Mouse (Mus musculus) heart, embryonic 10.5 days (tissue): ENCODE data around the gene Tsc22d4. TPM values are rescaled to one million over a fixed set of nuclear protein-coding genes. Genes with fewer than 3 reads are reported as not detected.

Experiments used
- DNase-seq: peaks from one replicate; pipeline ENCODE4 v3.0.0-alpha.2; 2017; ENCODE audit warnings: low spot score
- H3K27ac ChIP-seq: fragments of 300-500 bp; sonication (generic); 2 replicates; pipeline ENCODE4 v1.5.1; 2016; ENCODE audit warnings: mild to moderate bottlenecking
- H3K27me3 ChIP-seq: fragments of 300-500 bp; sonication (generic); 2 replicates; pipeline ENCODE4 v1.6.1; 2016; ENCODE audit warnings: mild to moderate bottlenecking; ENCODE audit not compliant: poor library complexity, insufficient read depth, severe bottlenecking
- H3K36me3 ChIP-seq: fragments of 300-500 bp; sonication (generic); 2 replicates; pipeline ENCODE4 v1.6.1; 2016; ENCODE audit warnings: mild to moderate bottlenecking, moderate library complexity
- H3K4me1 ChIP-seq: fragments of 300-500 bp; sonication (generic); 2 replicates; pipeline ENCODE4 v1.6.1; 2016; ENCODE audit warnings: mild to moderate bottlenecking
- H3K4me3 ChIP-seq: fragments of 300-500 bp; sonication (generic); 2 replicates; pipeline ENCODE4 v1.5.1; 2016; ENCODE audit warnings: mild to moderate bottlenecking, moderate library complexity
- H3K9me3 ChIP-seq: fragments of 300-500 bp; sonication (generic); 2 replicates; pipeline ENCODE4 v1.6.1; 2016; ENCODE audit warnings: mild to moderate bottlenecking, moderate library complexity
- WGBS: fragments of 180-500 bp; shearing (Covaris S2); methylation state at CpG from one replicate; pipeline ENCODE4 v1.1.7; 2016; 5-methylcytosine and 5-hydroxymethylcytosine counted together
- polyA plus RNA-seq: library from polyadenylated mRNA; unstranded; fragments of >200 nt; fragmentation: Nextera tagmentation; extraction: Ambion mirVana; gene quantifications from 2 replicates; pipeline ENCODE4 v1.2.1, GENCODE M21; 2016

The Tsc22d4 gene
- polyA plus RNA-seq, 1 experiment from 2014 or later, result 147 TPM

- Histone ChIP-seq H3K36me3 (peaks cover 43% of the 10 kb centered on the region), H3K4me3 (peak overlapping the region; percentile 83), H3K27ac (peak overlapping the region; percentile 93), H3K4me1 (peaks cover 42% of the 10 kb centered on the region), H3K27me3 (no peaks in the 10 kb centered on the region), H3K9me3 (no peaks in the 10 kb centered on the region)
- under 1% methylated on average over 82 of the region's 83 CpGs for WGBS
- no peak for DNase-seq
These were observed 33.8 kb downstream of the Tsc22d4 start for GRCm38 (mm10) chr5:137779053-137779933.

GRCm38 (mm10) chr5:137781661-137782060 is 36.1 kb downstream of the Tsc22d4 start:
- H3K27ac ChIP-seq, result no peak overlapping the region
- H3K4me3 ChIP-seq, result no peak overlapping the region
- no peaks in the 10 kb centered on the region for H3K27me3 ChIP-seq
- H3K9me3 ChIP-seq, result no peaks in the 10 kb centered on the region
- no peak for DNase-seq
- H3K4me1 ChIP-seq, result peaks cover 47% of the 10 kb centered on the region
- H3K36me3 ChIP-seq, result peaks cover 52% of the 10 kb centered on the region
- WGBS, result 90% methylated on average over 7 of the region's 7 CpGs

- Histone ChIP-seq H3K4me3 (peak overlapping the region; percentile 89), H3K27ac (0 out of 2 replicates have a peak overlapping the region, but pooled peaks have one; percentile 24), H3K4me1 (peaks cover 45% of the 10 kb centered on the region), H3K9me3 (no peaks in the 10 kb centered on the region), H3K27me3 (no peaks in the 10 kb centered on the region), H3K36me3 (peaks cover 52% of the 10 kb centered on the region)
- 83% methylated on average over 13 of the region's 13 CpGs for WGBS
- no peak for DNase-seq
These were observed 37.4 kb downstream of the Tsc22d4 start for GRCm38 (mm10) chr5:137782776-137783522.

- peaks cover 52% of the 10 kb centered on the region for H3K36me3 ChIP-seq
- WGBS, result 74% methylated on average over 9 of the region's 9 CpGs
- H3K27ac ChIP-seq, result peak overlapping the region; percentile 98; the same call in 1 of the 2 replicates
- H3K4me3 ChIP-seq, result peak overlapping the region; percentile 89
- H3K4me1 ChIP-seq, result peaks cover 41% of the 10 kb centered on the region
- no peak for DNase-seq
- no peaks in the 10 kb centered on the region for H3K9me3 ChIP-seq
- H3K27me3 ChIP-seq, result peaks cover 4% of the 10 kb centered on the region; the same call in 1 of the 2 replicates
These were observed 38.5 kb downstream of the Tsc22d4 start for GRCm38 (mm10) chr5:137783901-137784540.

DNA sequence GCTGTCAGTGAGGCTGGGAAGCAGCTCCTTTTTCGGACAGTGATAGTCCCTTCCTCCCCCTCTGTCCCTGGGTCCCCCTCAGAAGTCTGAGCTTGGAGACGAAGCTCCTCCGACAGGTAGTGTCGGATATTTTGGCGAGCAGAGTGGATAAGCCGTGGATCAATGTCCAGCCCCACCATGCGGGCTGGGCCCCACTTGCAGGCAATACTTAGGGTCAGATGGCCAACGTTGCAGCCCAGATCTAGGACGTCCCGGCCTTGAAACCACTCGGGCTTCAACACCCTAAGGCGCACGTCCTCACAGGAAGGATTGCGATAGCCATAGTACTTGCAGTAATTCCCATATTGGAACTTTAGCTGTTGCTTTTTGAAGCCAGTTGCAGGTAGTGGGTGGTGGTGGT is 39.0 kb downstream of the Tsc22d4 start:
- H3K9me3 ChIP-seq, result no peaks in the 10 kb centered on the region
- H3K36me3 ChIP-seq, result peaks cover 52% of the 10 kb centered on the region
- DNase-seq, result no peak
- peaks cover 4% of the 10 kb centered on the region; the same call in 1 of the 2 replicates for H3K27me3 ChIP-seq
- peak overlapping the region; percentile 98 for H3K27ac ChIP-seq
- peak overlapping the region; percentile 89 for H3K4me3 ChIP-seq
- 86% methylated on average over 14 of the region's 14 CpGs for WGBS
- H3K4me1 ChIP-seq, result peaks cover 39% of the 10 kb centered on the region

- DNase-seq, result peak; percentile 85
- peaks cover 32% of the 10 kb centered on the region for H3K4me1 ChIP-seq
- H3K36me3 ChIP-seq, result peaks cover 48% of the 10 kb centered on the region
- peaks cover 4% of the 10 kb centered on the region; the same call in 1 of the 2 replicates for H3K27me3 ChIP-seq
- H3K4me3 ChIP-seq, result peak overlapping the region; percentile 89
- WGBS, result 3% methylated on average over 56 of the region's 62 CpGs
- no peaks in the 10 kb centered on the region for H3K9me3 ChIP-seq
- peak overlapping the region; percentile 98 for H3K27ac ChIP-seq
These were observed 39.9 kb downstream of the Tsc22d4 start for GRCm38 (mm10) chr5:137785164-137786031.

DNA sequence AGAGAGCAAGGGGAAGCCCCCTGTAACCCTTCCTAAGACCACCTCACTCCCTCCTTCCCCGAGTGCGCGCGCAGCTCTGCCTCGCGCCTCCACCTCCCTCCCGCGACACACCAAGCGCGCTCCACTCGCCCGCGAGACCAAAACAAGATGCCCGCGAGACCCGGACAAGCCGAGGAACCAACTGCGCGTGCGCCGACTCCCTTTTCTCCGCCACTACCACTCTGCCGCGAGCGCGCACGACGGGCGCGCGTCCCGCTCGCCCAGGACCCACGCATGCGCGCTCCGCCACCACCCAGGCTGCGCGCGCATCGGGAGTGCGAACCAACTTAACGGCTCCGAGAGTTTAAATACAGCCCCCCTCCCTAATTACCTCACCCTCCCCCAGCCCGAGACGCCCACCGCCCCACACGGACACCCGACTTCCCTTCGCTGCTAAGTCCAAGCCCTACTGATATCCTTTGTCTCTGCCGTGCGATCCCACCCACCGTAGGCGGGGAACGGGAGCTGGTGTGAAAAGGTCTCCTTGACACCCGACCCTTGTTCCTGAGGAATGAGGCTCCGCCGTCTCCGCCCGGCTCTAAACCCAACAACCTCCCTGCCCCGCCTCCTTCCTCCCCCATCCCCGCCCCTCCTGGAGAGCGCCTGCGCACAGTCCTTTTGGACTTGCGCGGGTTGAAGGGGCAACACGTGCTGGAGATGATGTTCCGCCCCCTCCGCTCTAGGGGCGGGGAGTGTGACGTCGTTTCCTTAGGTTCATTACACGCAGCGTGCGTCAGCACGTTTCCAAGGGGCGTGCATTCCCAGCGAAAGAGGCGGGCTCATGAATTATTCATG is 40.8 kb downstream of the Tsc22d4 start:
- no peaks in the 10 kb centered on the region for H3K9me3 ChIP-seq
- peak; percentile 100 for DNase-seq
- under 1% methylated on average over 79 of the region's 79 CpGs for WGBS

DNA sequence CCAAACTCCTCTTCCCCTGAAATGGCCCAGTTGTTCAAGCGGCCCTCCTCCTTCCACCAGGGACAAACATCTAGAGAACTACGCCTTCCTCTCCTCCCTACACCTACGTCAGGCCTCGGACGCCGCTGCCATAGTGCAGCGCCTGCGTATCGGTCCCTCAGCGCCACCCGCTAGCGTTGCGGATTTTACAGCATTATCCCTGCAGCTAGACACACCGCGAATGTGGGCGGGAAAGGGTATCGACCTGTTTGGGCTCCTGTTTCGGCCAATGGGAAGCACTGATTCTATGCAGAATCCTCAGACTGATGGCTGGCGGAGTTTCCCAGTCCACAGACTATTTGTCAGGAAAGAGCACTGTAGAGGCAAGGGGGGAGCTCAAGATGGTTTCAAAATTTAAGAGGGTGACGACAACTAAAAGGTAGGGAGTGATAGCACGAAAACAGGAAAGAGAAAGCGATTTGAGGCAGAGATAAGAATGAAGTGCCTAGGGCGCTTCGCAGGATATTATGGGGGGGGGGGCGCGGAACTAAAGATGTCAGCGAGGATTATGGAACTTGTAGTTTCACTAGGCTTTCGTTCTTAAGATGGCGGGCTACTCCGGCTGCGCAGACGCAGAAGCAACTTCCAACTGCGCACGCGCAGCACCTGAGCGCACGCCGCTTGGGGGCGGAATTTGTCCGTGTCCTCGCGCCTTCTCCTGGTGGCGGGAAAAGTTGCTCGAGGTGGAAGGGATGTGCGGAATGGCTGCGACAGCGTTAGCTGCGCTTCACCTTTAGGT is 41.8 kb downstream of the Tsc22d4 start, which contains the start of the genes Mepce and Zcwpw1:
Gene Mepce, minus strand, starts transcription at position 505 of the 778 bp plus-strand sequence.
Gene Zcwpw1, plus strand, starts transcription at position 648 of the 778 bp plus-strand sequence.
- Histone ChIP-seq H3K4me3 (peak within 1 kb of the TSS; percentile 89), H3K36me3 (peaks cover 28% of the 10 kb centered on the region), H3K4me1 (peaks cover 27% of the 10 kb centered on the region), H3K27ac (peak within 1 kb of the TSS; percentile 98), H3K27me3 (peaks cover 4% of the 10 kb centered on the region; the same call in 1 of the 2 replicates), H3K9me3 (no peaks in the 10 kb centered on the region)
- WGBS, result under 1% methylated on average over 48 of the region's 48 CpGs
- peak; percentile 97 for DNase-seq

More for the DNA sequence above, 40.8 kb downstream of the Tsc22d4 start:
- Histone ChIP-seq H3K36me3 (peaks cover 39% of the 10 kb centered on the region), H3K27ac (peak overlapping the region; percentile 98), H3K4me1 (peaks cover 32% of the 10 kb centered on the region), H3K27me3 (peaks cover 4% of the 10 kb centered on the region; the same call in 1 of the 2 replicates), H3K4me3 (peak overlapping the region; percentile 89)

DNA sequence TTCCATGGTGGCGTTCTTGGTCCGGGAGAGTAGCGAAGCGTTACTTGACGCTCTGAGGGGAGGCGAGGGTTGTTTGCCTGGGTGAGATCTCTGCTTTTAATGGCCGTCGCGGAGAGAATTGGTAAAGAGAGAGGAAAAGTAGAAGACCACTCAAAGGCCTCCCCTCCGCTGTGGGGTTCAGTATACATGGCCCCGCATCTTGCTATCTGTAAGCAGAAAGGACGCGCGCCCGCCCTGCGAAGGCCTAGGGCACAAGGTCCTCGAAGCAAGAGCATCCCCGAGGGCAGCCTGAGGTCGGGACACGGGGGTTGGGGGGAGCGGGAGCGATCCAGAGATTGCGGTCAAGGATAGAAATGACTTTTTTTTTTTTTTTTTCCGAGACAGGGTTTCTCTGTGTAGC is 42.6 kb downstream of the Tsc22d4 start:
- peaks cover 4% of the 10 kb centered on the region; the same call in 1 of the 2 replicates for H3K27me3 ChIP-seq
- peaks cover 20% of the 10 kb centered on the region for H3K36me3 ChIP-seq
- H3K4me1 ChIP-seq, result peaks cover 23% of the 10 kb centered on the region
- peak overlapping the region; percentile 89 for H3K4me3 ChIP-seq
- peak overlapping the region; percentile 98; the same call in 1 of the 2 replicates for H3K27ac ChIP-seq
- H3K9me3 ChIP-seq, result no peaks in the 10 kb centered on the region
- no peak for DNase-seq
- WGBS, result 66% methylated on average over 24 of the region's 24 CpGs

DNA sequence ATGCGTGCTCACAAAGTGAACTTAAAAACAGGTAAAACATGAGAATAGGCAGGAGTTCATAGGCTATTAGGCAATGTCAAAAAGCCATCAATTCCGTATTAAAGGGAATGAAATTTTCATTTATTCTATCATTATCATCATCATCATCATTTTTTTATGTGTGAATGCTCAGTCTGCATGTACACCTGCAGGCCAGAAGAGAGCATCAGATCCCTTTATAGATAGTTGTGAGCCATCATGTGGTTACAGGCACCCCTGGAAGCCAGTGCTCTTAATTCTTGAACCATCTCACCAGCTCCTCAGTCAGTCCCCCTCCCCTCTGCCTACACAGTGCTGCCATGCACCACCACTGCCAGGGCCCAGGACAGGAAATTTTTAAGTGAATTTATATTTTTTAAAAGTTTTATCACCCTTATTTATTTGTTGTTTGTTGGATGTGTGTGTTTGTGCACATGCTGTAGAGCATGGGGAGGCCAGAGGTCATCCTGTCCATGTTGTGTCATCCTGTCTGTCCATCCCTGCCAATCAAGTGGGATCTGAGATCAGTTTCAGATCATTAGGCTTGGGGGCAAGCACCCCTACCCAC is 43.5 kb downstream of the Tsc22d4 start:
- H3K27me3 ChIP-seq, result peaks cover 4% of the 10 kb centered on the region; the same call in 1 of the 2 replicates
- H3K9me3 ChIP-seq, result no peaks in the 10 kb centered on the region
- H3K4me3 ChIP-seq, result no peak overlapping the region
- no peak overlapping the region for H3K27ac ChIP-seq
- DNase-seq, result no peak
- WGBS, result 87% methylated on average over 2 of the region's 2 CpGs
- peaks cover 14% of the 10 kb centered on the region for H3K4me1 ChIP-seq
- H3K36me3 ChIP-seq, result peaks cover 11% of the 10 kb centered on the region
